Mouse (Mus musculus) left cerebral cortex, postnatal 10 days (tissue): ENCODE measurements around the gene Olfr645. TPM values are rescaled to one million over a fixed set of nuclear protein-coding genes. Genes with fewer than 3 reads are reported as not detected.

Source experiments
- DNase-seq, 2 experiments: peaks; one replicate each; pipeline ENCODE4 v3.0.0; 2021 to 2022; ENCODE audit warnings: low spot score in 2 of 2, mixed read lengths in 1 of 2; ENCODE audit errors: extremely low spot score in 1 of 2
- intact Hi-C: fragments of 180-260 bp; cut with DNase I; formaldehyde crosslinking; loops from one replicate; pipeline ENCODE4 v1.15.1; 2025
- total RNA-seq, 2 experiments: library from RNA; stranded (reverse); gene quantifications; 2 replicates each; pipeline ENCODE4 v1.2.3; 2021

Olfr645 gene
- not detected for total RNA-seq

- intact Hi-C loops = no loop called here
Measured at GRCm38 (mm10) chr7:104085365-104085764, at the start of gene Olfr645. TSS of gene Olfr645 (minus strand) at chr7:104085465.

GRCm38 (mm10) chr7:104129726-104130125 is 44.5 kb upstream of the Olfr645 start, which contains the start of gene Ubqln5:
TSS of gene Ubqln5 (minus strand) at chr7:104129826.
- intact Hi-C loops = no loop called here
- no peak for DNase-seq

More at GRCm38 (mm10) chr7:104085365-104085764, at the start of gene Olfr645:
- DNase-seq = no peak

- intact Hi-C loops = no loop called here
- no peak for DNase-seq
Measured at GRCm38 (mm10) chr7:104104757-104104972, 19.4 kb upstream of the Olfr645 start, which contains the start of gene Olfr646. TSS of gene Olfr646 (plus strand) at chr7:104104873.

GRCm38 (mm10) chr7:104103913-104104756 is 18.9 kb upstream of the Olfr645 start:
- no peak for DNase-seq
- intact Hi-C loops = no loop called here

- no peak for DNase-seq
- intact Hi-C loops = no loop called here
Measured at GRCm38 (mm10) chr7:104071769-104072168, 13.5 kb downstream of the Olfr645 start, which contains the start of gene Olfr644. TSS of gene Olfr644 (minus strand) at chr7:104071869.

- no peak for DNase-seq
- intact Hi-C loops = no loop called here
Measured at GRCm38 (mm10) chr7:104061345-104061744, 23.9 kb downstream of the Olfr645 start, which contains the start of gene 4930516K23Rik. TSS of gene 4930516K23Rik (minus strand) at chr7:104061445.

GRCm38 (mm10) chr7:104059215-104059614 is 26.1 kb downstream of the Olfr645 start:
- DNase-seq = no peak
- intact Hi-C loops = no loop called here

GRCm38 (mm10) chr7:104052566-104052965 is 32.7 kb downstream of the Olfr645 start, which contains the start of gene Olfr642:
TSS of gene Olfr642 (minus strand) at chr7:104052666.
- DNase-seq = no peak
- intact Hi-C loops = no loop called here

GRCm38 (mm10) chr7:104050745-104051144 is 34.5 kb downstream of the Olfr645 start:
- intact Hi-C loops = no loop called here
- no peak for DNase-seq

GRCm38 (mm10) chr7:104035145-104035544 is 50.1 kb downstream of the Olfr645 start, which contains the start of gene Olfr641:
TSS of gene Olfr641 (plus strand) at chr7:104035445.
- no peak for DNase-seq
- intact Hi-C loops = no loop called here

Other genes with a start within 250 kb of the Olfr645 start
- gene Hbb-bh2, start 244.9 kb downstream of the Olfr645 start, total RNA-seq = not detected
- gene Hbb-bh1, start 242.3 kb downstream of the Olfr645 start, total RNA-seq = not detected
- not detected for gene Hbb-y, start 232.2 kb downstream of the Olfr645 start, total RNA-seq
- not detected for gene Olfr66, start 199.2 kb downstream of the Olfr645 start, total RNA-seq
- not detected for gene Olfr64, start 191.0 kb downstream of the Olfr645 start, total RNA-seq
- gene Olfr65, start 182.0 kb downstream of the Olfr645 start, total RNA-seq = under 1 TPM in 1 of 2 experiments, not detected in 1; 0.19 TPM
- gene Olfr631, start 156.6 kb downstream of the Olfr645 start, total RNA-seq = not detected
- gene Olfr632, start 151.1 kb downstream of the Olfr645 start, total RNA-seq = under 1 TPM in 1 of 2 experiments, not detected in 1; 0.26 TPM
- gene Olfr633, start 141.0 kb downstream of the Olfr645 start, total RNA-seq = not detected
- gene Olfr635, start 114.3 kb downstream of the Olfr645 start, total RNA-seq = under 1 TPM; 0.04 to 0.06 TPM
- not detected for gene Olfr638, start 86.7 kb downstream of the Olfr645 start, total RNA-seq
- under 1 TPM; 0.11 to 0.20 TPM for gene Olfr639, start 68.2 kb downstream of the Olfr645 start, total RNA-seq
- not detected for gene Olfr640, start 59.9 kb downstream of the Olfr645 start, total RNA-seq
- gene Olfr641, start 50.0 kb downstream of the Olfr645 start, total RNA-seq = not detected
- gene Olfr642, start 32.8 kb downstream of the Olfr645 start, total RNA-seq = not detected
- not detected for gene 4930516K23Rik, start 24.0 kb downstream of the Olfr645 start, total RNA-seq
- not detected for gene Olfr644, start 13.6 kb downstream of the Olfr645 start, total RNA-seq
- gene Olfr646, start 19.4 kb upstream of the Olfr645 start, total RNA-seq = not detected
- gene Ubqln5, start 44.4 kb upstream of the Olfr645 start, total RNA-seq = not detected
- not detected for gene Olfr643, start 51.9 kb upstream of the Olfr645 start, total RNA-seq
- not detected for gene Ubqln3, start 57.8 kb upstream of the Olfr645 start, total RNA-seq
- not detected for gene Ubqlnl, start 65.1 kb upstream of the Olfr645 start, total RNA-seq
- not detected for gene Olfm5, start 79.4 kb upstream of the Olfr645 start, total RNA-seq
- gene Olfr648, start 97.9 kb upstream of the Olfr645 start, total RNA-seq = under 1 TPM; 0.34 to 0.43 TPM
- not detected for gene Olfr649, start 110.5 kb upstream of the Olfr645 start, total RNA-seq
- gene Trim6, start 133.3 kb upstream of the Olfr645 start, total RNA-seq = under 1 TPM; 0.63 to 0.75 TPM
- under 1 TPM; 0.88 to 0.99 TPM for gene Trim34a, start 159.0 kb upstream of the Olfr645 start, total RNA-seq
- gene Trim5, start 202.6 kb upstream of the Olfr645 start, total RNA-seq = under 1 TPM; 0.43 to 0.49 TPM
- 1 to 10 TPM; 1.3 to 2.1 TPM for gene Trim12a, start 230.0 kb upstream of the Olfr645 start, total RNA-seq
- gene Trim34b, start 244.0 kb upstream of the Olfr645 start, total RNA-seq = not detected